Mouse (Mus musculus): Measurements from ENCODE around the gene Pbrm1. TPM values are rescaled to one million over a fixed set of nuclear protein-coding genes. Genes with fewer than 3 reads are reported as not detected.

Pbrm1 gene
- total RNA-seq, 4 experiments from 2014 or later, result 45.9 to 52.7 (median 50.3) TPM

DNA sequence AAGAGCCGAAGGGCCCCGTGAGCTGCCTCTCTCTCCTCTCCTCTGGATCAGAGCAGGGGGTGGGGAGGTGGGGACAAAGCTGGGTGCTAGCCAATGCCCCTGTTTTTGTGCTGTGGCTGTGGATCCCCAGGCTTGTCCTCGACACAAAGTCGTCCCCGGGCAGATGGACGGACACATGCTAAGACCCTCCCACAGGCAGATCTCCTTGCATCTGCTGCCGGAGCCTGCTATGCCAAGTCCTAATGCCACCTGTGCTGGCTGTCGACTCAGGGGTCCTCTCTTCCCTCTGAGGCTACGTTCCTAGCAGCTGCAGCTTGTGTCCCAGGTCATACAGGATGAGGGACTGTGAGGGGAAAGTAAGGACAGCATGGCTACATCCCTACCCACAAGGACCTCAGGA lies 147.9 kb downstream of the Pbrm1 start:
- no peak for DNase-seq (ENCODE audit: low spot score)

DNA sequence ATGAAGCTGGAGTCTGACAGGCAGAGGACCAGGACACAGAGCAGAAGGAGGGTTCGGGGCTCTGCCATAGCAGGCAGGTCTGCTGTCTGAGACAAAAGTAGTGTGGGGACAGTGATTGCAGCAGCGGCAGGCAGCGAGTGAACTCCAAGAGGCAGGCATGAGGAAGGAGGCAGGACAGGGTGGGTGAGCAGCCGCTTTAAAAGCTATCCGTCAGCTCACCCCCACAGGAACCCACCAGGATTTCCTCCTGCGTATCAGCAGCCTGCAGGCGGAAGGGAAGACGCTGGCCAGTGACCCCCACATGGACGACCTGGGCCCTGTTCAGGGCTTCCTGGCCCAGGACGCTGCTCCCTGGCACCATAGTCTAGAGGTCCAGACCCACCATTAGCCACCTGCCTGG lies 149.5 kb downstream of the Pbrm1 start, which contains the start of gene Stab1:
Stab1 (minus strand) TSS at position 217 of the 400 bp plus-strand sequence.
- peak; percentile 76 for DNase-seq (ENCODE audit: low spot score)

DNA sequence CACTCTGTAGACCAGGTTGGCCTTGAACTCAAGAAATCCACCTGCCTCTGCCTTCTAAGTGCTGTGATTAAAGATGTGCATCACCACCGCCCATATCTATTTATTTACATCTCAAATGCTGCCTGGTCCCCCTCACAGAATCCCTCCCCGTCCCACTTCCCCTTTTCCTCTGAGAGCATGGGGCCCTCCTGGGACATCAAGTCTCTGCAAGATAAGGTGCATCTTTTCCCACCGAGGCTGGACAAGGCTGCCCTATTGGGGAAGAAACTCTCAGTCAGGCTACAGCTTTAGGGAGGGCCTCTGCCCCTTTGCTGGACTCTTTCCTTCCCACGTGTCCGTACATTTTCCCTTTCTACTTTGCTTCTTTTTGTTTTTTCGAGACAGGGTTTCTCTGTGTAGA lies 150.6 kb downstream of the Pbrm1 start:
- DNase-seq (ENCODE audit: low spot score), result no peak

DNA sequence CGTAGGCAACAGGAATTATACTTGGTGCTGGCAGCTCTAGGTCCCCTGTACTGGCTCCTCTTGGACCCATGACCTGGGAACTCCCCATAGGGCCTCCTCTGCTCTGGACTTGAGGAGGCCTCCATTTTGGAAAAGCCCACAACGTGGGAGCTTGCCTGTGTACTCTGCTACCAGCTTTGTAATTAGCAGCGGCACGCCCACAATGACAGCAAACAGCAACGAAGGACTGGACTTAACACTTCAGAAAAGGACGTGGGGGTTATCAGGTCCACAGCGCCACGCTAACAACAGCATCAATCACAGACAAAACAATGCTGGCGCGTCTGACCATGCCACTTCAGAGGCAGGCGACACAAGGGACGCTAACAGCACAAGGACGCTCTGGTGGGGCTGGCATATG lies 152.0 kb downstream of the Pbrm1 start:
- no peak for DNase-seq (ENCODE audit: low spot score)

Other genes starting within 250 kb of the Pbrm1 start
- gene Tmem110, start 193.5 kb upstream of the Pbrm1 start, total RNA-seq (2022), result 10 to 100 TPM in 2 of 4 experiments, 1 to 10 TPM in 2; 6.6 to 11.0 (median 10.0) TPM
- 10 to 100 TPM; 10.3 to 13.7 (median 12.1) TPM for gene Mustn1, start 139.9 kb upstream of the Pbrm1 start, total RNA-seq (2022)
- gene Itih4, start 132.7 kb upstream of the Pbrm1 start, total RNA-seq (2022), result 1 to 10 TPM; 3.1 to 5.7 (median 4.7) TPM
- 1 to 10 TPM in 1 of 4 experiments, under 1 TPM in 3; 0.32 to 1.2 (median 0.73) TPM for gene Itih3, start 95.4 kb upstream of the Pbrm1 start, total RNA-seq (2022)
- gene Itih1, start 75.8 kb upstream of the Pbrm1 start, total RNA-seq (2022), result not detected
- 1 to 10 TPM; 4.7 to 6.3 (median 5.3) TPM for gene Nek4, start 67.8 kb upstream of the Pbrm1 start, total RNA-seq (2022)
- 10 to 100 TPM; 24.1 to 27.0 (median 25.3) TPM for gene Glt8d1, start 17.7 kb upstream of the Pbrm1 start, total RNA-seq (2022)
- 100 to 1,000 TPM; 124 to 131 (median 126) TPM for gene Spcs1, start 17.5 kb upstream of the Pbrm1 start, total RNA-seq (2022)
- gene Gnl3, start within 50 bp of the Pbrm1 start, total RNA-seq (2022), result 10 to 100 TPM; 20.6 to 25.6 (median 25.0) TPM
- gene Smim4, start 109.8 kb downstream of the Pbrm1 start, total RNA-seq (2022), result 10 to 100 TPM; 63.7 to 95.7 (median 81.8) TPM
- gene Nt5dc2, start 111.9 kb downstream of the Pbrm1 start, total RNA-seq (2022), result 10 to 100 TPM; 20.2 to 21.7 (median 21.0) TPM
- 10 to 100 TPM; 50.1 to 64.3 (median 57.1) TPM for gene Stab1, start 149.5 kb downstream of the Pbrm1 start, total RNA-seq (2022)
- 1,000 to 10,000 TPM; 5,856 to 6,611 (median 6,322) TPM for gene Tnnc1, start 189.2 kb downstream of the Pbrm1 start, total RNA-seq (2022)
- 100 to 1,000 TPM; 129 to 142 (median 131) TPM for gene Nisch, start 197.8 kb downstream of the Pbrm1 start, total RNA-seq (2022)
- gene Sema3g, start 198.7 kb downstream of the Pbrm1 start, total RNA-seq (2022), result 10 to 100 TPM; 12.3 to 14.2 (median 13.2) TPM
- 1 to 10 TPM; 3.2 to 5.2 (median 4.2) TPM for gene Phf7, start 232.2 kb downstream of the Pbrm1 start, total RNA-seq (2022)
- 10 to 100 TPM; 42.1 to 46.9 (median 43.1) TPM for gene Bap1, start 232.3 kb downstream of the Pbrm1 start, total RNA-seq (2022)